8 mouse cellular contexts compared by ENCODE assay signal in the genomic region with DNA sequence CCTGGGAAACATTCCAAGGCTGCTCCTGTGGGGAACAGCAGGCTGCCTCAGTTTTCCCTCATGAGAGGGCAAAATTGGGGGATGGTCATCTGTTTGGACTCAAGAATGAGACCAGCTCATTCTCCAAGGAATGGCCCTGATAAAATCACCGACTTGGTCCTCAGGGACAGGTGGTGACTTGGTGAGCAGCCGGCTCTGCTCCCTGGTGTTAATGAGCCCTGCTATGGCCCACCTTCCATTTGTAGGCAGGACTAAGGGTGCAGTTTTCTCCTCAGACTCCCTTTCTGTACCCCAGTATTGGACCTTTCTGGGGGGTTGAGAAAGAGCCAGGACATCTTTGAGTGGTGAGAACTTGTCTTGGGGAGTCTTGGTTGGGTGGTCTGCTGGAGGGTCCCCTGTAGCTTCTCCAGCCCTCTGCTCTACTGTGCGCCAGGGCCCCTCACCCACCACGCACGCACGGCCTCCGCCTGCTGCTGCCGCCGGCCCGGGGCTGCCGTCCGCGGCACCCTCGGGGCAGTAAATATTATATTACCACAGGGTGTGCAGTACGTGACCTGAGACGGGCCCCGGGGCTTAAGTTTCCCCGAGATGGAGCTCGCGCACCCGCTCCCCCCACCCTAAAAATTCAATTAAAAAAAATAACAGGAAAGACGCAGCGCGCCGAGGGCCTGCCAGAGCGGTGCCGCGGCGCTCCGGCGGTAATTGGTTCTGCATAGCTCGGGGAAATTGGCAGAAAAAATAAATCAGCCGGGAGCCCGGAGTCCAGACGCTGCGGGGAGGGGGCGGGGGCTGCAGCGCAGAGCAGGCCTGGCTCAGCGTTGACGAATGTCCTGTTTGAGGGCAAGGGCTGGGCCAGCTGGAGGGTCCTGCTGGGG.
DNase-seq lines count a peak whose midpoint lies in the region; ATAC-seq and TF ChIP-seq lines count a peak whose summit lies in the region.

No protein-coding gene starts in this region.

- H3K36me3 ChIP-seq in heart, embryonic 12.5 days: peaks cover 41% of the 10 kb centered on the region; the same call in 1 of the 2 replicates
- H3K36me3 ChIP-seq in stomach, embryonic 14.5 days (ENCODE audit: control insufficient read depth, insufficient read depth, low read length): no peaks in the 10 kb centered on the region

- peak overlapping the region; percentile 54 for H3K4me3 ChIP-seq in gastrocnemius, adult 2 months
- H3K4me3 ChIP-seq in heart, embryonic 12.5 days: peak overlapping the region; percentile 49
- H3K4me3 ChIP-seq in stomach, embryonic 14.5 days (ENCODE audit: low read depth, low read length): peak overlapping the region; percentile 26

- peak overlapping the region; percentile 66 for H3K9ac ChIP-seq in heart, embryonic 12.5 days
- H3K9ac ChIP-seq in stomach, embryonic 14.5 days (replicated peaks; ENCODE audit: low read depth, low read length): no peak overlapping the region; the same call in 1 of the 2 replicates

- H3K27ac ChIP-seq in gastrocnemius, adult 2 months: peak overlapping the region; percentile 60
- H3K27ac ChIP-seq in heart, embryonic 12.5 days (ENCODE audit: poor library complexity, severe bottlenecking): no peak overlapping the region
- no peak overlapping the region for H3K27ac ChIP-seq in stomach, embryonic 14.5 days (ENCODE audit: low read length)

- peaks cover 30% of the 10 kb centered on the region for H3K27me3 ChIP-seq in heart, embryonic 12.5 days (replicated peaks)
- H3K27me3 ChIP-seq in stomach, embryonic 14.5 days (ENCODE audit: control insufficient read depth, insufficient read depth, low read length): 0 out of 2 replicates have a peak, but pooled peaks cover 9% of the 10 kb centered on the region

- H3K4me2 ChIP-seq in heart, embryonic 12.5 days: peak overlapping the region; percentile 81
- peak overlapping the region; percentile 57 for H3K4me2 ChIP-seq in stomach, embryonic 14.5 days (replicated peaks; ENCODE audit: low read depth, low read length)

- intact Hi-C loops in gastrocnemius, adult 2 months (cut with DNase I): no loop called here

- TF ChIP-seq CTCF in gastrocnemius, adult 2 months (IDR thresholded peaks at IDR 0.05): no peak

- H3K4me1 ChIP-seq in heart, embryonic 12.5 days (replicated peaks): peaks cover 28% of the 10 kb centered on the region
- 0 out of 2 replicates have a peak, but pooled peaks cover 4% of the 10 kb centered on the region for H3K4me1 ChIP-seq in stomach, embryonic 14.5 days (ENCODE audit: control insufficient read depth, insufficient read depth, low read length)

- 6% methylated on average over 40 of the region's 40 CpGs for WGBS in heart, embryonic 12.5 days
- 1% methylated on average over 40 of the region's 40 CpGs for WGBS in stomach, embryonic 14.5 days

- no peaks in the 10 kb centered on the region for H3K9me3 ChIP-seq in heart, embryonic 12.5 days (replicated peaks)
- no peaks in the 10 kb centered on the region for H3K9me3 ChIP-seq in stomach, embryonic 14.5 days (ENCODE audit: control insufficient read depth, low read depth, low read length)

- DNase-seq in gastrocnemius, adult 2 months: peak; percentile 68
- no peak for DNase-seq in gastrocnemius, adult 8-10 months (ENCODE audit: low spot score in 2 of 2)
- DNase-seq in cerebellum, postnatal 25 days: peak; percentile 47 to 71
- DNase-seq in kidney, postnatal 36 days: peak; percentile 37 to 44
- peak; percentile 64 for DNase-seq in lung, postnatal 10 days
- no peak for DNase-seq in ovary, postnatal 36 days (ENCODE audit: low spot score)

- ATAC-seq in heart, embryonic 12.5 days (ENCODE audit: insufficient number of reproducible peaks, low FRiP score): peak; percentile 26; the same call in 1 of the 2 replicates
- ATAC-seq in stomach, embryonic 14.5 days (ENCODE audit: insufficient number of reproducible peaks, insufficient read depth, low FRiP score, low read depth): peak; percentile 47

Comparison
In these comparisons a context has a peak if more than half of its experiments do, and no peak if none do; other contexts are left out.
1. DNase-seq: peak in gastrocnemius, adult 2 months (single experiment), cerebellum, postnatal 25 days (2 of 2), kidney, postnatal 36 days (2 of 2) and lung, postnatal 10 days (single experiment); none in gastrocnemius, adult 8-10 months (0 of 2) and ovary, postnatal 36 days (single experiment).
2. Peak in every context shown above with its lines, with median percentiles within 50 percentile points of each other: H3K4me3 ChIP-seq.